Mouse (Mus musculus) CH12.LX (cell line): ENCODE measurements around the gene Slc22a22. TPM values are rescaled to one million over a fixed set of nuclear protein-coding genes. Genes with fewer than 3 reads are reported as not detected.

Experiments
- DNase-seq: peaks from one replicate; pipeline ENCODE4 v3.0.0-alpha.2; 2013; ENCODE audit errors: extremely low read depth
- H3K27ac ChIP-seq: 2 replicates; pipeline ENCODE4 v1.5.1; 2012; ENCODE audit warnings: low read depth, mild to moderate bottlenecking, control low read depth, moderate library complexity; ENCODE audit not compliant: insufficient read depth
- H3K27me3 ChIP-seq: replicated peaks from 2 replicates; pipeline ENCODE3; 2012; ENCODE audit warnings: inconsistent platforms
- H3K36me3 ChIP-seq, 2 experiments: replicated peaks in 1 of 2; 2 replicates each; pipeline versions ENCODE3 to v1.6.1; 2012; ENCODE audit warnings: inconsistent platforms in 1 of 2, low read length in 1 of 2, mild to moderate bottlenecking in 1 of 2, mixed read lengths in 1 of 2, moderate library complexity in 1 of 2; ENCODE audit not compliant: control insufficient read depth in 1 of 2, insufficient read depth in 1 of 2
- H3K4me1 ChIP-seq, 2 experiments: 2 replicates each; pipeline ENCODE4 v1.6.1; 2012; ENCODE audit warnings: inconsistent platforms in 1 of 2, moderate library complexity in 1 of 2; ENCODE audit not compliant: insufficient read depth in 2 of 2, control insufficient read depth in 1 of 2
- H3K4me2 ChIP-seq: 2 replicates; pipeline ENCODE4 v1.6.1; 2012; ENCODE audit warnings: low read depth, mild to moderate bottlenecking, control low read depth; ENCODE audit not compliant: poor library complexity, insufficient read depth, severe bottlenecking
- H3K4me3 ChIP-seq, 3 experiments: fragments of 150-350 bp in 1 of 3; sonication (generic) in 1 of 3; replicated peaks in 1 of 3; 2 replicates each; pipeline versions ENCODE3 to v1.5.1; 2011 to 2012; ENCODE audit warnings: low read depth in 2 of 3, low read length in 2 of 3, mild to moderate bottlenecking in 2 of 3, moderate library complexity in 2 of 3, control low read depth in 1 of 3, improper control_type of control experiment in 1 of 3, inconsistent platforms in 1 of 3, mixed read lengths in 1 of 3; ENCODE audit not compliant: poor library complexity in 1 of 3
- H3K79me2 ChIP-seq: replicated peaks from 2 replicates; pipeline ENCODE4 v1.6.1; 2012; ENCODE audit warnings: mild to moderate bottlenecking, moderate library complexity; ENCODE audit not compliant: control insufficient read depth, poor library complexity, insufficient read depth, severe bottlenecking; ENCODE audit errors: extremely low read depth
- H3K9ac ChIP-seq: 2 replicates; pipeline ENCODE4 v1.6.1; 2012; ENCODE audit warnings: low read depth, mild to moderate bottlenecking, control low read depth, moderate library complexity; ENCODE audit not compliant: insufficient read depth
- H3K9me3 ChIP-seq: replicated peaks from 2 replicates; pipeline ENCODE3; 2012; ENCODE audit warnings: low read length, inconsistent platforms, mixed read lengths
- BHLHE40 ChIP-seq: IDR thresholded peaks from 2 replicates; pipeline ENCODE4 v1.6.1; 2011; ENCODE audit warnings: mild to moderate bottlenecking, low read depth, low read length, improper control_type of control experiment
- CHD1 ChIP-seq: IDR thresholded peaks from 2 replicates; pipeline ENCODE4 v1.6.1; 2012; ENCODE audit warnings: low read depth, low read length, improper control_type of control experiment, inconsistent platforms
- GABPA ChIP-seq: IDR thresholded peaks from 2 replicates; pipeline ENCODE4 v1.6.1; 2012; ENCODE audit warnings: low read depth, low read length, improper control_type of control experiment, inconsistent platforms; ENCODE audit not compliant: insufficient replicate concordance
- IRF4 ChIP-seq: IDR thresholded peaks from 2 replicates; pipeline ENCODE4 v1.6.1; 2014; ENCODE audit warnings: low read depth, mild to moderate bottlenecking, inconsistent platforms, low read length, improper control_type of control experiment
- JUND ChIP-seq: conservative IDR thresholded peaks from 2 replicates; pipeline ENCODE4 v1.6.1; 2011; ENCODE audit warnings: low read depth, low read length, improper control_type of control experiment
- MEF2A ChIP-seq: IDR thresholded peaks from 2 replicates; pipeline ENCODE4 v1.6.1; 2014; ENCODE audit warnings: low read depth, mild to moderate bottlenecking, inconsistent platforms, low read length, improper control_type of control experiment, borderline replicate concordance
- MXI1 ChIP-seq: IDR thresholded peaks from 2 replicates; pipeline ENCODE4 v1.6.1; 2011; ENCODE audit warnings: mild to moderate bottlenecking, low read depth, low read length, improper control_type of control experiment
- POLR2A ChIP-seq: IDR thresholded peaks from 2 replicates; pipeline ENCODE4 v1.6.1; 2011; ENCODE audit warnings: low read depth, mild to moderate bottlenecking, improper control_type of control experiment, low read length
- SIN3A ChIP-seq: IDR thresholded peaks from 2 replicates; pipeline ENCODE4 v1.6.1; 2012; ENCODE audit warnings: low read length, improper control_type of control experiment, inconsistent platforms
- TBP ChIP-seq: conservative IDR thresholded peaks from 2 replicates; pipeline ENCODE4 v1.6.1; 2011; ENCODE audit warnings: low read depth, low read length, improper control_type of control experiment
- TCF12 ChIP-seq: IDR thresholded peaks from 2 replicates; pipeline ENCODE4 v1.6.1; 2014; ENCODE audit warnings: low read depth, mild to moderate bottlenecking, inconsistent platforms, low read length, improper control_type of control experiment
- USF1 ChIP-seq: IDR thresholded peaks from 2 replicates; pipeline ENCODE4 v1.6.1; 2014; ENCODE audit warnings: low read depth, mild to moderate bottlenecking, inconsistent platforms, low read length, improper control_type of control experiment
- USF2 ChIP-seq: conservative IDR thresholded peaks from 2 replicates; pipeline ENCODE4 v1.6.1; 2011; ENCODE audit warnings: low read depth, low read length, improper control_type of control experiment
- dilution Hi-C: fragments of 300-500 bp; cut with MboI; formaldehyde crosslinking; loops from 2 replicates; pipeline ENCODE4 v1.14.3; 2020; ENCODE audit warnings: low sequenced_read_pairs; ENCODE audit not compliant: extremely low pct_unique_long_range_greater_than_20kb, extremely low pct_ligation_motif_present
- in situ Hi-C: fragments of 300-500 bp; cut with MboI; formaldehyde crosslinking; loops from 3 replicates; pipeline ENCODE4 v1.14.3; 2019; ENCODE audit warnings: low sequenced_read_pairs, low pct_ligation_motif_present, low pct_unique_long_range_greater_than_20kb, mixed read lengths
- polyA plus RNA-seq: library from polyadenylated mRNA; unstranded; fragments of >175 nt; gene quantifications from 2 replicates; pipeline ENCODE4 v1.2.1, GENCODE M21; 2012; ENCODE audit warnings: low read depth; ENCODE audit not compliant: insufficient read length
- total RNA-seq, 2 experiments: library from RNA; depleted of rRNA; stranded (reverse); fragments of 300-350 nt in 1 of 2; fragments of >200 nt in 1 of 2; gene quantifications; 2 replicates each; pipeline ENCODE4 v1.2.3; 2012 to 2014

Gene Slc22a22
- total RNA-seq (2012; rRNA removed) (not detected in 2 replicates), total RNA-seq (2014; rRNA removed) (not detected in 2 replicates), polyA plus RNA-seq (not detected in 2 replicates)

GRCm38 (mm10) chr15:57477525-57477924, at the start of gene Slc22a22:
Slc22a22 (minus strand) TSS chr15:57477625.
- Histone ChIP-seq H3K4me3 (no peak within 1 kb of the TSS), H3K36me3 (no peaks in the 10 kb centered on the region), H3K79me2 (no peaks in the 10 kb centered on the region), H3K4me2 (no peak within 1 kb of the TSS), H3K9ac (no peak within 1 kb of the TSS), H3K27me3 (no peaks in the 10 kb centered on the region), H3K27ac (no peak within 1 kb of the TSS), H3K4me1 (no peaks in the 10 kb centered on the region), H3K9me3 (no peaks in the 10 kb centered on the region)
- in situ Hi-C loops, result no loop called here
- DNase-seq, result no peak
- TF ChIP-seq GABPA (no peak), IRF4 (no peak), SIN3A (no peak), MXI1 (no peak), TCF12 (no peak)
- dilution Hi-C loops, result no loop called here

GRCm38 (mm10) chr15:57523510-57524298, 46.3 kb upstream of the Slc22a22 start:
- TF ChIP-seq CHD1 (no peak), BHLHE40 (no peak), TCF12 (no peak), USF2 (no peak), MEF2A (no peak), JUND (no peak), TBP (no peak), USF1 (no peak), POLR2A (no peak)
- TF ChIP-seq, all 38 proteins: peak for 0
- no peak for DNase-seq
- Histone ChIP-seq H3K4me2 (no peak overlapping the region), H3K27me3 (no peaks in the 10 kb centered on the region), H3K27ac (no peak overlapping the region), H3K9ac (no peak overlapping the region), H3K79me2 (no peaks in the 10 kb centered on the region), H3K4me1 (peaks cover 0 to 8% of the 10 kb centered on the region in 2 experiments; a peak in 2 of 4 replicates), H3K9me3 (no peaks in the 10 kb centered on the region), H3K4me3 (no peak overlapping the region), H3K36me3 (no peaks in the 10 kb centered on the region)
- dilution Hi-C loops, result no loop called here
- in situ Hi-C loops, result loop anchor here (25.0 kb wide), 2 partner anchors 811 to 1461 kb away; no protein-coding TSS in a partner anchor
